Mouse (Mus musculus) brain, embryonic 18.5 days (tissue): ENCODE data around the gene Hgfac.

Experiments
- DNase-seq: peaks from one replicate; pipeline ENCODE4 v3.0.0-alpha.2; 2012; ENCODE audit warnings: low read depth, low spot score

Gene Hgfac

DNA sequence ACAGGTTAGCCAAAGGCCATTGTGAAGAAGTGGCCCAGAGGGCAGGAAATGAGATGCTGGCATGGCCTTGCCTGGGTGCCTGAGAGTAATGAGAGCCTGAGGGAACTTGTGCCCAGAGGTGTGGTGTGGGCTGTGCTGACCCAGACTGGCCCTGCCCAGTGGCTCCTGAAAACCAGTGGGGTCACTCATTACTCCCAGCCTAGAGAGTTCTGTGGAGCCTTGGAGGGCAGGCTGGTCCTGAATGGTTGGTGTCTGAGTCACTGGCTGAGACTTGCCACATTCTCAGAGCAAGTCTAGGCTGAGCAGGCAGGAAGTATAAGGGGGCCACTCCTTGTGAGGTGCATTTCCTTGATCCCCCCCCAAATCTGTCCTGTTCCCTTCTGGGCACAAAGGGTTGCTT is 3.9 kb upstream of the Hgfac start:
- no peak for DNase-seq

GRCm38 (mm10) chr5:35042431-35043109 is 1.3 kb downstream of the Hgfac start:
- DNase-seq, result no peak

- peak; percentile 55 for DNase-seq
Observed at GRCm38 (mm10) chr5:35043110-35043451, 1.8 kb downstream of the Hgfac start.

DNA sequence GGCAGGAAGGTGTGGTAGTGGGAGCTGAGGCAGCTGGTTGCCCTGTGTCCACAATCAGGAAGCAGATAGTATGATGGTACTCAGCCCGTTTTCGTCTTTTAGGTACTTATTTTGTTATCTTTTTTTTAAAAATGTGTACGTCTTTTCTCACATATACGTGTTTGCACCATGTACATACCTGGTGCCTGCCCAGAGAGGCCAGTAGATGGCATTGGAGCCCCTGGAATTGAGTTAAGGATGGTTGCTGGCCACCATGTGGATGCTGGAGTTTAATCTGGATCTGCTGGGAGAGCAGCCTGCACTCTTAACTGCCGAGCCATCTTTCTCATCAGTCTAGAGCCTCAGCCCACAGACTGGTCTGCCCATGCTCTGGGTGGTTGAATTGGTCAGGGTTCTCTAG is 9.2 kb downstream of the Hgfac start:
- no peak for DNase-seq

DNA sequence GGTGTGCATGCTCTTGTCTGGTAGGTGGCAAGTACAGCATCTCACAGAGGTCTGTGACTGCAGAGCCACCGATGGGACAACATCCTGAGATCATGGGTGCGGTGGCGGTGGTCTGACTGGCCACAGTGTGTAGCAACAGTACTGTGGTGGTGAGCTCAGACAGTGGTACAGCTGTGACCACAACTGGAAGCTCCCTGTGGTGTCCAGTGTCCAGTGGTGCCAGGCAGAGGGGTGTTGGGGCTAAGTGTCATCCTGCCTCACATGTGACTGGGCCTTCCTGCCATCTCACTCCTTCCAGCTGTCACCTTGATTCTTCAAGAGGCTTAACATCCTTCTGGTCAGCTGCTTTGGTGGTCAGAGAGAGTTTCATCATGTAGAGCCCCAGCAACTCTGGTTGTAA is 13.3 kb downstream of the Hgfac start:
- no peak for DNase-seq

GRCm38 (mm10) chr5:35055076-35055475 is 13.8 kb downstream of the Hgfac start:
- no peak for DNase-seq

- no peak for DNase-seq
Observed at GRCm38 (mm10) chr5:35056604-35057432, 15.5 kb downstream of the Hgfac start, which contains the start of gene Dok7. Gene Dok7 (plus strand): TSS chr5:35056766.

GRCm38 (mm10) chr5:35057582-35057981 is 16.3 kb downstream of the Hgfac start:
- no peak for DNase-seq

GRCm38 (mm10) chr5:35058216-35058615 is 16.9 kb downstream of the Hgfac start:
- DNase-seq, result no peak

- DNase-seq, result no peak
Observed at GRCm38 (mm10) chr5:35060098-35060497, 18.8 kb downstream of the Hgfac start.

- DNase-seq, result no peak
Observed at GRCm38 (mm10) chr5:35069841-35070240, 28.5 kb downstream of the Hgfac start.

DNA sequence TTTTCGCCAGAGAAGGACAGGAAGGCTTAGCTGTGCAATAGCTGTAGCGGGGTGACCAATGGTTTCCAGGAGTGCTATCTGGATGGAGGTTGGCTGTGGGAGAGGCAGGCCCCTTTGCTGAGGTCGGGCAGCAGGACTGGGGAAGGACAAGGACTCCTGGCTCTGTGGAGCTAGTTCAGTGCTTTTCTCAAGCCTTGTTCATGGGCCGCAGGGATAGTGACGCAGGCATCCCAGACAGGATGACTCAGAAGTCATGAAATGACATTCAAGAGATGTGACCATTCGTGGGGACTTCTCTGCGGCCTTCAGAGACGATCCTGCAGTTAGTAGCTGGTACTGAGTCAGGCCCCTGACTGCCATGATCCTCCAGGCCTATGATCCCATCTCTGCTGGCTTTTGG is 29.0 kb downstream of the Hgfac start:
- DNase-seq, result no peak

- DNase-seq, result no peak
Observed at GRCm38 (mm10) chr5:35070953-35071352, 29.6 kb downstream of the Hgfac start.

GRCm38 (mm10) chr5:35071855-35072254 is 30.5 kb downstream of the Hgfac start:
- DNase-seq, result no peak

- no peak for DNase-seq
Observed at GRCm38 (mm10) chr5:35073235-35073634, 31.9 kb downstream of the Hgfac start.

GRCm38 (mm10) chr5:35073992-35074391 is 32.7 kb downstream of the Hgfac start:
- DNase-seq, result no peak

- no peak for DNase-seq
Observed at GRCm38 (mm10) chr5:35076369-35076768, 35.1 kb downstream of the Hgfac start.

GRCm38 (mm10) chr5:35079101-35079500 is 37.8 kb downstream of the Hgfac start:
- DNase-seq, result no peak

DNA sequence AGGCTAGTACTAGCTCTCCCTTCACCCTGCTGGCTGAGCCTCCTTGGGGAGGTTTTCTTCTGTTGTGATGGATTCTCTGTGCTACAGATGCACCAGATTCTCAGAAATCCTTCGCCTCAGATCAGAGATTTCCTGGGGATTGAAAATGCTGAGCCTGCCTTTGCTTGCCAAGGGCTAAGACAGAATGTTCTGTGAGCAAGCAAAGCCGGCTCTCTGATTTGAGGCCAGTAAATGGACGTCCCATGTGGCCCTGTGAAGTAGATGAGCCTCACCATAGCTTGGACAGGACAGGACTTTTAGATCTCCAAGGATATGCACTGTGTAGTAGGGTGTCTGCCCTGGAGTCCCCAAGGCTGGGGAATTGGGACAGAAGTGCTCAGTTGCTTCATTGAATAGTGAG is 43.6 kb downstream of the Hgfac start:
- no peak for DNase-seq

DNA sequence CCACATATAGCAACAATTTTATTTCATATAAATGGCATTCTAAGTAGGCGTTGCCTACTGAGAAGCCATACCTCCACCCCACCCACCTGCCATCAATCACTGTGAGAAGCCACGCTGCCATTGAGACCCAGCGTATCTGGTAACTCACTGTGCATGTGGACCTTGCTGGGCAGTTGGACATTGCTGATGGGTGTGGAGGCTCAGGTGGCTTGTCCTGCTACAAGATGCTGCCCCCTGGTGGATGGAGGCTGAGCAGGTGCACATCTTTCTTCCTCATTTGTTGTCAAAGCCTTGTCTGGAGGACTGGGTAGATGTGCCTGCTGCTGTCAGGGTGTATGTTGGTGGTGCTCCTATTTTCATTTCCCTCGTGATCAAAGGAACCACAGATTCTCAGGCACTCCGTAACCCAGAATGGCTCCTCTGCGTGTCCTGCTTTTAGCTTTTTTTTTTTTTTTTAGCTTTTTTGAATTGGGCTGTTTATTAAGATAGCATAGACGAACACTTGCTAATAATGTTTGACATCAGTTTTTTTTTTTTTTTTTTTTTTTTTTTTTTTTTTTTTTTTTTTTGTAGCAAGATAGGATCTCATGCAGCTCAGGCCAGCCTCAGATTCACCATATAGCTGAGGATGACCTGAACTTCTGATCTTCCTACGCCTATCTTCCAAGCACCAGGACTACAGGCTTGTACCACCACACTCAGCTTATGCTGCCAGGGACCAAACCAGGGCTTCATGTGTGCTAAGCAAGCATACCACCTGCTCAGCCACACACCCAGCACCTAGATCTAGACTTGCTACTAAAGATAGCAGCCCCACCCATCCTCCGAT is 47.7 kb downstream of the Hgfac start:
- DNase-seq, result no peak

DNA sequence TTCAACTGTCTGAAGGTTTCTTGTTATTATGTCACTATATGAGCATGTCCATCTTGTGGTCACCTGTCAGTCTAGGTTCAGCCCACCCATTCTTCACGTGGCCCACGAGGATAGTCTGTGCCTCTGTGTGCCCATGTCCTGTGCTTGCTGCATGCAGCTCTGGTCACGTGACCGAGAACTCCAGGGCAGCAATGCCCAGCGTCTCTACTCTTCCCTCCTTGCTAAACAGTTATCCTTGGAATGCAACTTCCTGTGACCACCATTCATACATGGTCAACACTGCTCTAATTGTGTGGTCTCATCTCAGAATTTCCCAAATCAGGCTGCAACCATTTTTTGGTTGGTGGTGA is 48.3 kb downstream of the Hgfac start:
- no peak for DNase-seq

GRCm38 (mm10) chr5:35091636-35092035 is 50.3 kb downstream of the Hgfac start:
- no peak for DNase-seq
